Mouse (Mus musculus): ENCODE measurements around the gene Pmis2. TPM values are rescaled to one million over a fixed set of nuclear protein-coding genes. Genes with fewer than 3 reads are reported as not detected.
A peak's percentile ranks its signal among the peaks of the same experiment; 100 is the strongest.

Pmis2 gene
- polyA plus RNA-seq (2015; fragmentation: Nextera tagmentation; extraction: Ambion mirVana) = not detected in 2 replicates

- H3K4me2 ChIP-seq (replicated peaks; ENCODE audit: low read depth, low read length) = no peak within 1 kb of the TSS
- no peak within 1 kb of the TSS for H3K4me3 ChIP-seq (ENCODE audit: low read length)
- H3K27ac ChIP-seq (ENCODE audit: low read length) = no peak within 1 kb of the TSS
- 75% methylated on average over 9 of the region's 9 CpGs for WGBS
- no peaks in the 10 kb centered on the region for H3K4me1 ChIP-seq (ENCODE audit: insufficient read depth, low read length)
- no peak for ATAC-seq (ENCODE audit: low FRiP score, low TSS enrichment)
- no peaks in the 10 kb centered on the region for H3K9me3 ChIP-seq (ENCODE audit: low read length)
- H3K36me3 ChIP-seq (ENCODE audit: insufficient read depth, low read length) = no peaks in the 10 kb centered on the region
- no peak within 1 kb of the TSS for H3K9ac ChIP-seq (replicated peaks; ENCODE audit: low read length)
- H3K27me3 ChIP-seq (ENCODE audit: insufficient read depth, low read length) = no peaks in the 10 kb centered on the region
Measured at GRCm38 (mm10) chr7:30671480-30671879, at the start of gene Pmis2. TSS of gene Pmis2 (minus strand) at chr7:30671605.

GRCm38 (mm10) chr7:30719669-30720068 lies 48.3 kb upstream of the Pmis2 start:
- 97% methylated on average over 5 of the region's 5 CpGs for WGBS
- Histone ChIP-seq H3K9me3 (ENCODE audit: low read length) (no peaks in the 10 kb centered on the region), H3K4me3 (ENCODE audit: low read length) (no peak overlapping the region), H3K27me3 (ENCODE audit: insufficient read depth, low read length) (peaks cover 31% of the 10 kb centered on the region), H3K27ac (ENCODE audit: low read length) (no peak overlapping the region), H3K36me3 (ENCODE audit: insufficient read depth, low read length) (no peaks in the 10 kb centered on the region), H3K4me1 (ENCODE audit: insufficient read depth, low read length) (peaks cover 12% of the 10 kb centered on the region), H3K4me2 (replicated peaks; ENCODE audit: low read depth, low read length) (no peak overlapping the region), H3K9ac (replicated peaks; ENCODE audit: low read length) (no peak overlapping the region)
- ATAC-seq (ENCODE audit: low FRiP score, low TSS enrichment) = no peak

GRCm38 (mm10) chr7:30717716-30718046 lies 46.3 kb upstream of the Pmis2 start:
- peaks cover 12% of the 10 kb centered on the region for H3K4me1 ChIP-seq (ENCODE audit: insufficient read depth, low read length)
- ATAC-seq (ENCODE audit: low FRiP score, low TSS enrichment) = no peak
- WGBS = 10% methylated on average over 14 of the region's 14 CpGs
- no peaks in the 10 kb centered on the region for H3K9me3 ChIP-seq (ENCODE audit: low read length)
- H3K4me2 ChIP-seq (replicated peaks; ENCODE audit: low read depth, low read length) = peak overlapping the region; percentile 75
- H3K4me3 ChIP-seq (ENCODE audit: low read length) = peak overlapping the region; percentile 47
- H3K27me3 ChIP-seq (ENCODE audit: insufficient read depth, low read length) = peaks cover 31% of the 10 kb centered on the region
- peak overlapping the region; percentile 36; the same call in 1 of the 2 replicates for H3K9ac ChIP-seq (replicated peaks; ENCODE audit: low read length)
- H3K27ac ChIP-seq (ENCODE audit: low read length) = no peak overlapping the region
- no peaks in the 10 kb centered on the region for H3K36me3 ChIP-seq (ENCODE audit: insufficient read depth, low read length)

- no peaks in the 10 kb centered on the region for H3K9me3 ChIP-seq (ENCODE audit: low read length)
- no peaks in the 10 kb centered on the region for H3K36me3 ChIP-seq (ENCODE audit: insufficient read depth, low read length)
- H3K27me3 ChIP-seq (ENCODE audit: insufficient read depth, low read length) = peaks cover 31% of the 10 kb centered on the region
- H3K4me1 ChIP-seq (ENCODE audit: insufficient read depth, low read length) = peaks cover 12% of the 10 kb centered on the region
- WGBS = 1% methylated on average over 43 of the region's 43 CpGs
- ATAC-seq (ENCODE audit: low FRiP score, low TSS enrichment) = peak; percentile 94
- peak overlapping the region; percentile 75 for H3K4me2 ChIP-seq (replicated peaks; ENCODE audit: low read depth, low read length)
- H3K27ac ChIP-seq (ENCODE audit: low read length) = no peak overlapping the region
- peak overlapping the region; percentile 47 for H3K4me3 ChIP-seq (ENCODE audit: low read length)
- peak overlapping the region; percentile 41; the same call in 1 of the 2 replicates for H3K9ac ChIP-seq (replicated peaks; ENCODE audit: low read length)
Measured at GRCm38 (mm10) chr7:30717006-30717715, 45.8 kb upstream of the Pmis2 start.

GRCm38 (mm10) chr7:30711942-30712341 lies 40.5 kb upstream of the Pmis2 start, which contains the start of gene Atp4a:
TSS of gene Atp4a (plus strand) at chr7:30712209.
- no peak within 1 kb of the TSS for H3K4me2 ChIP-seq (replicated peaks; ENCODE audit: low read depth, low read length)
- no peak for ATAC-seq (ENCODE audit: low FRiP score, low TSS enrichment)
- no peak within 1 kb of the TSS for H3K9ac ChIP-seq (replicated peaks; ENCODE audit: low read length)
- no peak within 1 kb of the TSS for H3K27ac ChIP-seq (ENCODE audit: low read length)
- no peaks in the 10 kb centered on the region for H3K9me3 ChIP-seq (ENCODE audit: low read length)
- H3K4me1 ChIP-seq (ENCODE audit: insufficient read depth, low read length) = peaks cover 1% of the 10 kb centered on the region; the same call in 1 of the 2 replicates
- H3K36me3 ChIP-seq (ENCODE audit: insufficient read depth, low read length) = no peaks in the 10 kb centered on the region
- H3K27me3 ChIP-seq (ENCODE audit: insufficient read depth, low read length) = peaks cover 22% of the 10 kb centered on the region
- H3K4me3 ChIP-seq (ENCODE audit: low read length) = no peak within 1 kb of the TSS
- 78% methylated on average over 3 of the region's 3 CpGs for WGBS

GRCm38 (mm10) chr7:30707441-30707840 lies 36.0 kb upstream of the Pmis2 start:
- no peak overlapping the region for H3K4me2 ChIP-seq (replicated peaks; ENCODE audit: low read depth, low read length)
- no peaks in the 10 kb centered on the region for H3K4me1 ChIP-seq (ENCODE audit: insufficient read depth, low read length)
- no peak overlapping the region for H3K4me3 ChIP-seq (ENCODE audit: low read length)
- ATAC-seq (ENCODE audit: low FRiP score, low TSS enrichment) = no peak
- no peaks in the 10 kb centered on the region for H3K27me3 ChIP-seq (ENCODE audit: insufficient read depth, low read length)
- no peaks in the 10 kb centered on the region for H3K36me3 ChIP-seq (ENCODE audit: insufficient read depth, low read length)
- H3K27ac ChIP-seq (ENCODE audit: low read length) = no peak overlapping the region
- H3K9ac ChIP-seq (replicated peaks; ENCODE audit: low read length) = no peak overlapping the region
- 88% methylated on average over 1 of the region's 1 CpGs for WGBS
- no peaks in the 10 kb centered on the region for H3K9me3 ChIP-seq (ENCODE audit: low read length)

- no peak overlapping the region for H3K9ac ChIP-seq (replicated peaks; ENCODE audit: low read length)
- no peak overlapping the region for H3K27ac ChIP-seq (ENCODE audit: low read length)
- no peaks in the 10 kb centered on the region for H3K36me3 ChIP-seq (ENCODE audit: insufficient read depth, low read length)
- no peaks in the 10 kb centered on the region for H3K27me3 ChIP-seq (ENCODE audit: insufficient read depth, low read length)
- H3K4me1 ChIP-seq (ENCODE audit: insufficient read depth, low read length) = no peaks in the 10 kb centered on the region
- H3K4me2 ChIP-seq (replicated peaks; ENCODE audit: low read depth, low read length) = no peak overlapping the region
- no peak for ATAC-seq (ENCODE audit: low FRiP score, low TSS enrichment)
- WGBS = 74% methylated on average over 8 of the region's 8 CpGs
- H3K9me3 ChIP-seq (ENCODE audit: low read length) = no peaks in the 10 kb centered on the region
- H3K4me3 ChIP-seq (ENCODE audit: low read length) = no peak overlapping the region
Measured at GRCm38 (mm10) chr7:30706214-30706882, 34.9 kb upstream of the Pmis2 start.

GRCm38 (mm10) chr7:30698589-30698988 lies 27.2 kb upstream of the Pmis2 start, which contains the start of gene 2200002J24Rik:
TSS of gene 2200002J24Rik (plus strand) at chr7:30698926.
- WGBS = 41% methylated on average over 9 of the region's 9 CpGs
- no peak within 1 kb of the TSS for H3K9ac ChIP-seq (replicated peaks; ENCODE audit: low read length)
- no peaks in the 10 kb centered on the region for H3K9me3 ChIP-seq (ENCODE audit: low read length)
- H3K36me3 ChIP-seq (ENCODE audit: insufficient read depth, low read length) = no peaks in the 10 kb centered on the region
- H3K27me3 ChIP-seq (ENCODE audit: insufficient read depth, low read length) = no peaks in the 10 kb centered on the region
- no peak for ATAC-seq (ENCODE audit: low FRiP score, low TSS enrichment)
- no peaks in the 10 kb centered on the region for H3K4me1 ChIP-seq (ENCODE audit: insufficient read depth, low read length)
- H3K4me2 ChIP-seq (replicated peaks; ENCODE audit: low read depth, low read length) = no peak within 1 kb of the TSS
- H3K4me3 ChIP-seq (ENCODE audit: low read length) = no peak within 1 kb of the TSS
- no peak within 1 kb of the TSS for H3K27ac ChIP-seq (ENCODE audit: low read length)

GRCm38 (mm10) chr7:30698101-30698500 lies 26.7 kb upstream of the Pmis2 start:
- H3K27ac ChIP-seq (ENCODE audit: low read length) = no peak overlapping the region

GRCm38 (mm10) chr7:30688325-30688724 lies 16.9 kb upstream of the Pmis2 start:
- ATAC-seq (ENCODE audit: low FRiP score, low TSS enrichment) = 0 out of 2 replicates have a peak, but pooled peaks have one; percentile 19
- Histone ChIP-seq H3K4me1 (ENCODE audit: insufficient read depth, low read length) (0 out of 2 replicates have a peak, but pooled peaks cover 4% of the 10 kb centered on the region), H3K9me3 (ENCODE audit: low read length) (no peaks in the 10 kb centered on the region), H3K36me3 (ENCODE audit: insufficient read depth, low read length) (no peaks in the 10 kb centered on the region), H3K4me2 (replicated peaks; ENCODE audit: low read depth, low read length) (no peak overlapping the region), H3K27me3 (ENCODE audit: insufficient read depth, low read length) (peaks cover 16% of the 10 kb centered on the region; the same call in 1 of the 2 replicates), H3K4me3 (ENCODE audit: low read length) (no peak overlapping the region), H3K27ac (ENCODE audit: low read length) (peak overlapping the region; percentile 12; the same call in 1 of the 2 replicates), H3K9ac (replicated peaks; ENCODE audit: low read length) (no peak overlapping the region)
- WGBS = 71% methylated on average over 6 of the region's 6 CpGs

More at GRCm38 (mm10) chr7:30698101-30698500, 26.7 kb upstream of the Pmis2 start:
- WGBS = 66% methylated on average over 5 of the region's 5 CpGs
- Histone ChIP-seq H3K27me3 (ENCODE audit: insufficient read depth, low read length) (no peaks in the 10 kb centered on the region), H3K9ac (replicated peaks; ENCODE audit: low read length) (no peak overlapping the region), H3K9me3 (ENCODE audit: low read length) (no peaks in the 10 kb centered on the region), H3K4me3 (ENCODE audit: low read length) (no peak overlapping the region), H3K4me1 (ENCODE audit: insufficient read depth, low read length) (no peaks in the 10 kb centered on the region), H3K4me2 (replicated peaks; ENCODE audit: low read depth, low read length) (no peak overlapping the region), H3K36me3 (ENCODE audit: insufficient read depth, low read length) (no peaks in the 10 kb centered on the region)
- no peak for ATAC-seq (ENCODE audit: low FRiP score, low TSS enrichment)

Data from kidney, embryonic 16.5 days (tissue).